Mouse (Mus musculus): ENCODE measurements at regions not wholly inside any gene's neighbourhood (a gene's known extent, or its start where the extent isn't known, plus 50 kb on each side); places are given as distances from the start of the nearest gene placed in this dataset.

DNA sequence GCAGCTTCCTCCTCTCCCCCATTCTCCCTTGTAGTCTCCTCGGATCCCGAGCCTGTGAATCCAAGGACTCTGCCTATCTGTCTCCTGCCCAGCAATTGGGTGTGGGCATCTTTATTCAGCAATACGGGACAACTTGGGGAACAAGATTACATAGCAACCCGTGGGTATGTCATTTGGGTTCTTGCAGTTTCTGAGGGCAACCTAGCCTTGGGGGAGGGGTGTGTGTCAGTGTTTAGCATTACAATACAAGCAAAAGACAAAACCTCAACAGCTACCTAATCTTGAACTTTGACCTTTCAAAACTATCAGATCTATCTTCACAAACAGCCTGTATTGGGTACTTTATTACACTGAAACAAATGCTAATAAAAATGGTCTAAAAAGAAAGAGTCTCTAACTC lies 573.0 kb upstream of the Cpeb2 start:
- Histone ChIP-seq H3K4me1 (replicated peaks; ENCODE audit: low read depth, low read length) (0 out of 2 replicates have a peak, but pooled peaks cover 2% of the 10 kb centered on the region), H3K36me3 (ENCODE audit: insufficient read depth, low read length) (no peaks in the 10 kb centered on the region), H3K27me3 (ENCODE audit: insufficient read depth, low read length) (no peaks in the 10 kb centered on the region), H3K9me3 (ENCODE audit: low read length) (peaks cover 8% of the 10 kb centered on the region; the same call in 1 of the 2 replicates), H3K4me3 (replicated peaks; ENCODE audit: low read length) (no peak overlapping the region)
- TF ChIP-seq CTCF (conservative IDR thresholded peaks at IDR 0.05; ENCODE audit: low read length) (no peak), NANOG (IDR thresholded peaks at IDR 0.05; ENCODE audit: borderline replicate concordance, low read length) (no peak), POU5F1 (IDR thresholded peaks at IDR 0.05; ENCODE audit: borderline replicate concordance, low read length) (no peak)

DNA sequence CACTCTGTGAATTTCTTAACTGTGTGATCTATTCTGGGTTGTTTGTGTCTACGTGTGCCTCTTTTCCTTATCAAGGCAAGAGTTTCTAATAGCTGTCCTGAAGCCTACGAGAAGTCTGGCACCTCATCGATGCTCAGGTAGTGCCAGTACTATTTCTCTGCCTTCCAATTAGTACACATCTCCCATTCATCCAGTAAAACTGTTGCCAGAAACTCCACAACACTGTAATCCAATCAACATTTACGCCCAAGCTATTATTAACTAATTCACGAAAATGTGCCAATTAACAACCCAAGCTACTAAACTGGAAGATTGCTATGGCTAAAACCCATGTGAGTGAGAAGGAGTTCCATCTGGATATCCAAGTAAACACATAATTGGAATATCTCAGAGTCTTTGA lies 553.4 kb upstream of the Cpeb2 start:
- Histone ChIP-seq H3K4me3 (replicated peaks; ENCODE audit: low read length) (no peak overlapping the region), H3K36me3 (ENCODE audit: insufficient read depth, low read length) (no peaks in the 10 kb centered on the region), H3K27me3 (ENCODE audit: insufficient read depth, low read length) (no peaks in the 10 kb centered on the region), H3K9me3 (ENCODE audit: low read length) (no peaks in the 10 kb centered on the region), H3K4me1 (replicated peaks; ENCODE audit: low read depth, low read length) (no peaks in the 10 kb centered on the region)
- TF ChIP-seq CTCF (conservative IDR thresholded peaks at IDR 0.05; ENCODE audit: low read length), result no peak
- TF ChIP-seq NANOG (IDR thresholded peaks at IDR 0.05; ENCODE audit: borderline replicate concordance, low read length), result no peak
- TF ChIP-seq POU5F1 (IDR thresholded peaks at IDR 0.05; ENCODE audit: borderline replicate concordance, low read length), result no peak

- Histone ChIP-seq H3K4me3 (replicated peaks; ENCODE audit: low read length) (no peak overlapping the region), H3K9me3 (ENCODE audit: low read length) (no peaks in the 10 kb centered on the region), H3K36me3 (ENCODE audit: insufficient read depth, low read length) (no peaks in the 10 kb centered on the region), H3K4me1 (replicated peaks; ENCODE audit: low read depth, low read length) (no peaks in the 10 kb centered on the region), H3K27me3 (ENCODE audit: insufficient read depth, low read length) (no peaks in the 10 kb centered on the region)
- TF ChIP-seq POU5F1 (IDR thresholded peaks at IDR 0.05; ENCODE audit: borderline replicate concordance, low read length), result no peak
- no peak for TF ChIP-seq CTCF (conservative IDR thresholded peaks at IDR 0.05; ENCODE audit: low read length)
- no peak for TF ChIP-seq NANOG (IDR thresholded peaks at IDR 0.05; ENCODE audit: borderline replicate concordance, low read length)
Measured at GRCm38 (mm10) chr5:42685356-42686057, 547.5 kb upstream of the Cpeb2 start.

DNA sequence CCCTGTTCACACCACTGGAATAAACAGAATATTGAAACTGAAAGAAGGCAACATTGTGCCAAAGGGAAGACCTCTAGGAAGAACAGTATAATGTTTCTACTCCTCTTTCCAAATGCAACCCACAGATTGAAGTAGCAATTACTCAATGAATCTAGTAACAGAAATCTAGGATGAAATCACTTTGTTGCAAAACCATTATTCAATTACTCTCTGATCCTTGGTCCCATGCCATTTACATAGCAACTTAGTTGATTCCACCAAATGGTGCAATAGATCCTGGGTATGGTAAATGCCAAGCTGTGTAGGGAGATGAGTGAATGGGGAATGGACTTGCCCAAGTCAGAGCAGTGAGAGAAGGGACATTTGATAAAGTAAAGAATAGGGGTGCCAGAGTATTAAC lies 545.8 kb upstream of the Cpeb2 start:
- TF ChIP-seq CTCF (conservative IDR thresholded peaks at IDR 0.05; ENCODE audit: low read length) (no peak), NANOG (IDR thresholded peaks at IDR 0.05; ENCODE audit: borderline replicate concordance, low read length) (no peak), POU5F1 (IDR thresholded peaks at IDR 0.05; ENCODE audit: borderline replicate concordance, low read length) (no peak)
- no peaks in the 10 kb centered on the region for H3K27me3 ChIP-seq (ENCODE audit: insufficient read depth, low read length)

More for the DNA sequence above, 545.8 kb upstream of the Cpeb2 start:
- H3K36me3 ChIP-seq (ENCODE audit: insufficient read depth, low read length), result no peaks in the 10 kb centered on the region
- no peaks in the 10 kb centered on the region for H3K9me3 ChIP-seq (ENCODE audit: low read length)
- H3K4me1 ChIP-seq (replicated peaks; ENCODE audit: low read depth, low read length), result no peaks in the 10 kb centered on the region
- H3K4me3 ChIP-seq (replicated peaks; ENCODE audit: low read length), result no peak overlapping the region
